Mouse (Mus musculus) kidney, postnatal 10 days (tissue): ENCODE results near the gene Calm3.

ENCODE experiments used
- DNase-seq: peaks from one replicate; pipeline ENCODE4 v3.0.0; 2021; ENCODE audit warnings: mixed read lengths

Calm3 gene

DNA sequence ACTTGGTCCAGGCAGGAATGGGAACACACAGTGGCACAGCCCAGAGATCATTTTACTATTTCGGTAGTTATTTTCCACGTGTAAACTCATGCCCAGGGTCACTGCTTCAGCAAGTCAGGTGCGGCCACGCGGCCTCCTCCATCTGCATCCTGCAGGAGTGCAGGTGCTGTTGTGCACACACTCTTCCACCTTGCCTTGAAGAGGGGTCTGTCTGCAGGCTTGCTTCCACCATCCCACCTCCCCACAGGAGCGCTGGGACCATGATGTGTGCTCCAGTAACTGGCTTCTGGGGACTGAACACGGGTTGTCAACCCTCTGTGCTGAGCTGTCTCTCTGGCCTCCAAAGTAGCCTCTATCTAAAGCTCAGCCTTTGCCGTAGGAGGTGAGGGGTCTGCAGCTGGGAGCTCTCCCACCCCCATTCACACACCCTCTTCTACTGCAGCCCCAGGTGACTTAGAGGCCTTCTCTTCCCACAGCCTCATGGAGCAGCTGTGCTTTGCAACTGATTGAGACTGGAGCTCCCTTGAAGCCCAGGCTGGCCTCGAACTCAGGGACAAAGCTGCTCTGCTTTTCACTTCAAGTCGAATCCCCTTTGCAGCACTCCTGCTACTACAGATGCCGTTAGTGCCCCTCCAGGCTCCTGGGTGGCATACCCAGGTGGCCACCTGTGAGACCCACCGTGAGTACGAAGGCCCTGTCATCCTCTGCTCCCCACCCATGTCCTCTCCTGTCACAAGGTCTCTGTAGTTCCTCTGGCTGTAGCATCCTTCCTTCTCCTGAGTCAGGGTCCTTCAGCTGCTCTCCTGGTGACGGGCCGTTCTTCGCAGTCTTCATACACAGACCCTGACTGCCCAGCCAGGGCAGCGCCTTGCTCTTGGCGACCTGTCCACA, 9.2 kb downstream of the Calm3 start:
- no peak for DNase-seq

DNA sequence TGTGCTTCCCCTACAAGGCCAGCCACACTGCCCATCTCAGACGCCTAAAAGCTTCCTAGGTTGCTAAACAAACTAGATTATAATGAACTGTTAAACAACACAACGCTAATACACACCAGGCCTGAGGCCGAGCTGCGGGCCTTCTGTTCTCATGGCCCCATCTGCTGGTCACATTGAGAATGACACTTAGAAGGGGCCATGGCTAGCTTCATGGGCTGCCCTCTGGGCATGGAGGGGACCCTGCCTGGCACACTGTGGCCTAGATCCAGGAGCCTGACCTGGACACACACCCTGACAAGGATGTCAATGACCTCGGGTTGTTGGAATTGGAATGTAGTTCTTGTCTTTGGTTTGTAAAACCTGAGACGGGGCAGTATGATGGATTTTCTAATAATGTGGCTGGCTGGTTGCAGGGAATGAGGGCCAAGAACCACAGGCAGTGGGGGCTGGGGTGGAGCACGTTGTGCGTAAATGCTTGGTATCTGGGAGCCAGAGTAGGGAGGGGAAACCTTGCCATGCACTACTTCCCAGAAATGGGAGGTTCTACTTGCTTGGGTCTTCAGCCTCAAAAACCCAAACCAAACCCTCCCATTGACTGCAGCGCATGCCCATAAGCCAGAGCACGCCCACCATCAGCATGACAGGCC, 10.0 kb downstream of the Calm3 start:
- peak; percentile 87 for DNase-seq

DNA sequence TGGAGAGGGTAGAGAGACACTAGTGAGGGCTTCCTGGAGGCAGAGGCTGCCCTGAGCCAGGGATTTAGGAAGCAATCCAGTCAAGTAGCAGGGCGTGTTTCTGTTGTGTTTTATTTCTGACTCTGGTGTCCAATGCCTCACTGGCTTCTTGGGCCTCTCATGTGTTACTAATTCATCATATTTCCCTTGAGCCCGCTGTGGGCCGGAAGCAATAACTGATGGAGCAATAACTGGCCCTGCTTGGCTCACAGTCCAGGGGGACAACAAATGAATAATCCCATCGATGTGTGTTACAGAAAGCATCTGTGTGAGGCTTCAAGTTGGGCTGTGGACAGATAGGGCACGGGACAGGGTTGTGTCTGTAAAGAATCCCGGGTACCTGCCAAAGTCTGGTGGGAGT, 11.6 kb downstream of the Calm3 start:
- DNase-seq: no peak

DNA sequence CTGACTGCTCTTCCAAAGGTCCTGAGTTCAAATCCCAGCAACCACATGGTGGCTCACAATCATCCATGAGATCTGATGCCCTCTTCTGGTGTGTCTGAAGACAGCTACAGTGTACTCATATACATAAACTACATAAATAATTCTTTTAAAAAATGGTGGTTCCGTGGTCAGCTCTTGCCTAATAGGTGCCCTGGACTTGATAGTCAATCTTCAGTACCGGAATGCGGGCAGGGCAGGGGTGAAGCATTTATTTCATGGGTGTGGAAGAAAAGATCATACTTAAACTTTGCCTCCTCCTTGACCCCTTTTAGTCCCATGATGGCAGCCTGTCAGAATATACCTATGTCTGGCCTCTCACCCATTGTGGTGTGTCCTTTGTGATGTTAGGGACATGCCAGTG, 12.0 kb downstream of the Calm3 start:
- no peak for DNase-seq

DNA sequence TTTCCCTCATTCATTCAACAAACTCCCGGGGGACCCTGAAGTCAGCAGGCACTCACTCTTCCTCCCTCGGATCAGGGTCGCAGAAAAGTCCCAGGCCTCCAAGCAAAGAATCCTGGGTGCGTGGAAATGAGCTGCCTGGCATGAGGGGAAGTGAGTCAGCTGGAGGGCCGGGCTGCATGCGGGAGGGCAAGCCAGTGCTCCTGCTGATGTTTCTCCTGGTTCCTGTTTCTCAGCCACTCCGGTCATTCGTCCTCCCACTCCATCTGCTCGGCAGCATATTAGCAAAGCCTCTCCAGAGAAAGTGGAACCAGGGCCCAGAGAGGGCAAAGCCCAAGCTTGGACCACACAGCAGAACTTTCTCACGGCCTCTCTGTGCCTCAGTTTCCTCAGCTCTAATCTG, 14.0 kb downstream of the Calm3 start:
- DNase-seq: no peak

DNA sequence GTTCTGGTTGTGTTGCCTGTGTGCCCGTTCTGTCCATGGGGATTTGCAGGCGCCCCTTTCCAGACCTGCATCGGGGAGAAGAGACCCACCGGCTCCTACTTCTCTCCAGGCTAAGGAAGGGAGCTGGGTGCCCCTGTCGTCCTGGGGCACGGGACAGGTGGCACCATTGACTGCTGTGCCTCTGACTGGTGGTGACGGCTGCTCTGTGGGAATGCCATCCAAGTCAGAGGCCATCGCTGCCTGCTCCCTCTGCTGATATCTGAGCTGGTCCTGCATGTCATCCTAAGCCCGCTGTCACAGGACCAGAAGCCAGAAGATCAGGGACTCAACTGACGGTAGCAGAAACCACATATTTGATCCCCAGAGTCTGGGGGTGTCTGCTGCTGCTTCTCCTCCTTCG, 15.1 kb downstream of the Calm3 start:
- DNase-seq: no peak

DNA sequence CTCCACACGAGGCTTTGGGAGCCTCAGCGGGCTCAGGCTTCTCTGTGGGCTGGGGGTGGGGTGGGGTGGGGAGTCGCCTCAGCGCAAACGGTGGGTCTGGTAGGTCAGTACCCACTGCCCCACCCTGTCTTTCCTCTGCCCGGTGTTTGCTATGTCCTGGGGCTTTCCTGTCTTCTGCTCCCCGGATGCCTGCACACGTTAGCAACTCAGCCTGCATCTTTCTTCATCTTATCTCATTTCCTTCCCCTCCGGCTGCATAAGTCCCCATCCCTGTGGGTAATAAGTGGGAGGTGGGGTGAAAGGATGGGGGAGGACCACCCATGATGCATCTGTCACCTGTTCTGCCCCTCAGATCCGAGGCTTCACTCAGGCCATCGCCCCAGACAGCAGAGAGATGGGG, 15.5 kb downstream of the Calm3 start:
- DNase-seq: no peak

DNA sequence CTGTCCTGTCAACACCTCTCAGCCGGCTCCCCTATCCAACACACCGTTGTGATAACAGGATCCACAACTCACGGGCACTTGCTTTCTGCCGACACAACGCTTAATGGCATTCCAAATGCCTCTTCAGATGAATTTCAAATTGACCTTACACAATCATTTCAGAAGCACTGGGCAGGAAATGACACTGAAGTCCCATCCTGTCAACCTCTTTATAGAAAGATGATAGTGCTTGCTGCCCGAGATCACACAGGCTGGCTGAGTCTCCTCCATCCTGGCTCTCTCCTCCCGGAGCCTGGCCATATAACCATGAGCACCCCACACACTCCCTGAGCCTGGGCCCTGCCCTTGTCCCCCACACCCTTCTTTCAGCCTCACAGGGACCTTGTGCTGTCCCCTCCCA, 16.1 kb downstream of the Calm3 start:
- DNase-seq: no peak

DNA sequence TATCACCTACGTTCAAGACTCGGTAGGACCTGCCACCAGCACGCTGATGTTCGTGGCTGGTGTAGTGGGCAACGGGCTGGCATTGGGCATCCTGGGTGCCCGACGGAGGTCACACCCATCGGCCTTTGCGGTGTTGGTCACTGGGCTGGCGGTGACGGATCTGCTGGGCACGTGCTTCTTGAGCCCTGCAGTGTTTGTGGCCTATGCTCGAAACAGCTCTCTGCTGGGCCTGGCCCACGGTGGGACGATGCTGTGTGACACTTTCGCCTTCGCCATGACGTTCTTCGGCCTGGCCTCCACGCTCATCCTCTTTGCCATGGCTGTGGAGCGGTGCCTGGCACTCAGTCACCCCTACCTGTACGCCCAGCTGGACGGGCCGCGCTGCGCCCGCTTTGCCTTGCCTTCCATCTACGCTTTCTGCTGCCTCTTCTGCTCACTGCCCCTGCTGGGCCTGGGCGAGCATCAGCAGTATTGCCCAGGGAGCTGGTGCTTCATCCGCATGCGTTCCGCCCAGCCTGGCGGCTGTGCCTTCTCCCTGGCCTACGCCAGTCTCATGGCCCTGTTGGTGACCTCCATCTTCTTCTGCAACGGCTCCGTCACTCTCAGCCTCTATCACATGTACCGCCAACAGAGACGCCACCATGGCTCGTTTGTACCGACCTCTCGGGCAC, 16.9 kb downstream of the Calm3 start:
- no peak for DNase-seq

DNA sequence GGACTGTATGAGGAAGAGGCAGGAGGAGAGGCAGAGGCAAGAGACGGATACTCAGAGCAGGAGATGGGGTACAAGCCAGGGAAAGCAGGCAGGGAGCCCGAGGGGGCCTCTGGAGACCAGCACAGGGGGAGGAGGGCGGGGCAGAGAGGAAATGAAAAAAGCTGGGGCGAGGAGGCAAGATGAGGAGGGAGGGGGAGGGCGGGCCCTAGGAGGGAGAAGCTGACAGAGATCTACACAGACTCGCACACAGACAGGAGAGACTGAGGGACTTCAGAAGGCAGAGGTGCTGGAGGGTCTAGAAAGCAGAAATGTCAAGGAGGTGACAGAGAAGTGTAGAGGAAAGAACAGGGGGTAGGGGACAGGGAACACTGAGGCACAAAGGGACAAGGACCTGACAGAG, 17.6 kb downstream of the Calm3 start, which contains the start of gene Ptgir:
TSS of gene Ptgir (plus strand) at position 210 of the 400 bp plus-strand sequence.
- DNase-seq: peak; percentile 80

DNA sequence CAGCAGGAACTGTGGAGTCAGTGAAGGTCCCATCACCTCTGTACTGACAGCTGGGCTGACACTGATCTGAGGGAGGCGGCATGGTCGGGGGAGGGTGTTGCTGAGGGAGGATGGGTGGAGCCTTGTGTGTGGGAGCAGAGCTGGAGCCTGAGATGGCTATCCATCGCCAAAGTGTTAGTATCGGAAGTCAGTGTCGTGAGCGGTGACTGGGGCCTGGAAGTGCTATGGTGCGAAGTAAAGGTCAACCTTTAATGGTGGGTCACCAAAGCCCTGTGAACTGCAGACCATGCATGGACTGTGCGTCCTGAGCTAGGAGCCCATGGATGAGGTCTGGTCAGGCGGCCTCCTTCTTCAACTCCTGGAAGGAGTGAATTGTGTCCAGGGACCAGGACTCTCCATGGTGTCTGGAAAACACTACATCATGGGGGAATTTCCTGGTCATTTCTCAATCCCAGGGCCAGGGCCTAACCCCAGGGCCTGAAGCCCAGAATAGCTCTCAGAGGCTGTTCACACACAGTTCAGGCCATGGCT, 18.4 kb downstream of the Calm3 start:
- DNase-seq: peak; percentile 68

DNA sequence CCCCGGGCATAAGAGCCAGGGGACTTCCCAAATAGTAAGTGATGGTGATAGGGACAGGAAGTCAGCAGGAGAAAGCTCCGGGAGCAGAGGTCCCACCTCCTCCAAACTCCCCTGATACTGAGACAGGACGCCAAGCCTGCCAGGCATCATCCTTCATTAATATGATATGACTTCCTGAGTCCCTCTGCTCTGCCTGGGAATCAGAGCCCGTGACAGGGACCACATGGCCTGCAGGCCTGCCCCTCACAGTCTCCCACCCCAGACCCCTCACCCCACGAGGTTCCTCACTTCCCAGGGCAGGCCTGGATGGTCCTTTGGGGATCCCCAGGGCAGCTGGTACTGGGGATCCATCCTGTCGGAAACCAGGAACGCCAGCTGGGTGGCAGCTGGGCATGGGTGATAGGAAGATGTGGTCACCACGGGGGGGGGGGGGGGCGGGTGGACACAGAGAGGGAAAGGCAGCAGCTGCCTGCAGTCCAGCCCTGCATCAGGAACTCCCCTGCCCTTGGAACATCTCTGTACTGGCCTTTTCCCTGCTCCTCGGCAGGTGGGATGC, 19.7 kb downstream of the Calm3 start:
- peak; percentile 63 for DNase-seq

DNA sequence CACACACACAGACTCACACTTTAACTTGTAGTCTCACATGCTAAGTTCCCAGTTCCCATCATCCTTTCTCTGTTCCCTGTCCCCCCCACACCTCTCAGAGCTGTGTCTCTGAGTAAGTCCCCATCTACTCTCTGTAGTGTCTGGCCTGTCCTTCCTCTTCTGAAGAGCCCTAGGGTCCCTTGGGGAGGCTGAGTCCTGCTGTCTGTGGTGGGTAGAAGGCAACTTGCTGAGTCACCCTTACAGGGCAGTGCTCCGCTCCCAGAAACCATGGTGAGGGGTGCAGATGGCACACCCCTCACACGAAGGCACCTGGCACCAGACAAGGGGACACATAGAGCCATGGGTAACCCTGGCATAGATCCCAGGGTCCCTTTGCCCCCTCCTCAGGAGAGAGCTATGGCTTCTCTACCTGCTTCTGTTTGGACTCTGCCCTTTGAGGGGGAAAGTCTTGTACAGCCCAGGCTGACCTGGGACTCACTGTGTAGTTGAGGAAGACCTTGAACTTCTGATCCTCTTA, 20.4 kb downstream of the Calm3 start:
- no peak for DNase-seq

DNA sequence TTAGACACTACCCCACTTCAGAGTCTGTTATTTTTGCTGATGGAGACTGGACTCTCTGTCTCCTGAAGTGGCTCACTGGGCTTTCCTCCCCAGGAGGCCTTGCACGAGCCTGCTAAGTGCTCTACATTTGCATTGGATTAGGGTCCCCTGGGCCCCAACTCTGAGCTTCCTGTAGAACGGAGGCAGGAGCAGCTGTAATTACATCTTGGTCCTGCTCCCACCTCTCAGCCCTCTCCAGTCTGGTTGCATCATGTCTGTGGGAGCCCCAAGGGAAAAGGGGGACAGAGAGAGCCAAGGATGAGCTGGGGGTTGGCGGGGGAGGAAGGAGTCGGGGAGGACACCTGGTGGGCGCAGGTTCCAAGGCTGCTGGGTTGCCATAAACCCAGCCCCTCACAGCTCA, 23.4 kb downstream of the Calm3 start:
- DNase-seq: no peak

DNA sequence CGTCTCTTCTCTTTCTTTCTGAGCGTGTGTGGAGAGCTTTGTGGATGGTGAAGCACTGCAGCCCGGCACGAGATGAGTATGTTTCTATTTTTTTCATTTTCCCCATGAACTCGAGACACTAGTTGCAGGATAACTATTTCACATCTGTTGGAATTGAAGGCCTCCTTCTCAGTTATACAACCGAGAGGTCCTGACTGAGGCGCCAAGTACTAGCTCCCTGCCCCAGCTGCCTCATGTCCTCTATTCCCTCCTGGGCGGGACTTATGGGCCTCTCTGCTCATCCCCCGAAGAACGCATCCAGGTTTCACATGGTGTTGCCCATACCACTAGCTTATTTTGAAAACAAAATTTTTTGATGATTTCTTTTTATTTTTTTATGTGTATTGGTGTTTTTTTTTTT, 28.4 kb downstream of the Calm3 start:
- no peak for DNase-seq

DNA sequence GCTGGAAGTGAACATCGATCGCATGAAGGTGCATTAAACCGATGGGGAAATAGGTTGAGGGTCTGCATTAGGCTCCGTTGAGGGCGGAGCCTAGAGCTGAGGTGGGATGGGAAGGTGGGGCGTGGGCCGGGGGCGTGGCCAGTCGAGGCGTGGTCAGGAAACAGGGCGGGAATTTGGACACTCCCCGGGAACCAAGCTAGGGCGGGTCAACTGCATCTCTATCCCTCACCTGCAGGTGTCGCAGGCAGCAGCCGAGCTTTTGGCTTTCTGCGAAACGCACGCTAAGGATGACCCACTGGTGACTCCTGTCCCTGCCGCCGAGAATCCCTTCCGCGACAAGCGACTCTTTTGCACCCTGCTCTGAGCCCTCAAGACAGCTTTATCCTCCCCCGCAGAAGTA, 28.9 kb downstream of the Calm3 start:
- peak; percentile 89 for DNase-seq

DNA sequence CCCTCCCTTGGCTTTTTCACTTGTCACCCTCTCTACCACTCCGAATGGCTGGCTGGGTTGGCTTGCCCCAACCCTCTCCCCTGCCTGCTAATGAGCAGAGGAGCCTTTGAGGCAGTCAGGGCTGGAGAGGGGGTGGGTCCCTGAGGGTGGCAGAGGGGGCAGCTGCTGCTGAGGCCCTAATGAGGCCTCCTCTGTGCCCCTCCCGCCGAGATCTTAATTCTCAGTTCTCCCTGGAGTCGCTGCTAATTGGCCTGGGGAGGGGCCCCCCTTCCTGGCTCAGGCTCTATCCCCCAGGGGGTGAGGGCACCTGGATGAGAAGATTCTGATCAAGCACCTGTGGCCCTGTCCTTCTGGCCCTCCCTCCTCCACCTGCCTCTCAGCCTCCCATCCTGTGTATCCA, 29.6 kb downstream of the Calm3 start:
- DNase-seq: no peak

DNA sequence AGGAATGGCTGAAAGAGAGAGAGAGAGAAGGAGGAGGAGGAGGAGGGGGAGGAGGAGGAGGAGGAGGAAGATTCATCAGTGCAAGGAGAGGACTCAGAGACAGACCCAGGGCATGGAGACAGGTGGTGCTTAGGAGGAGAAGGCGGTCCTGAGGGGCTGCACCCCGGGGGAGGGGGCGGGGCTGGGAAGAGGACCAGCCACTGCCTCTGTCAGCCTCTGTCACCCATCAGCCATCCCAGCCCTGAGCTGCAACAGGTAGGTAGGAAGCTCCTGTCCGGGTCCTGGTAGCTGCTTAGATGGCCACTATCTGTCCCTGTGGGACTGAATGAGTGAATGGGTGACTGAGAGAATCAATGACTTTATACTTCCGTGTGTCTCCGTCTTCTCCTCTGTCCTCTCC, 30.3 kb downstream of the Calm3 start:
- no peak for DNase-seq

DNA sequence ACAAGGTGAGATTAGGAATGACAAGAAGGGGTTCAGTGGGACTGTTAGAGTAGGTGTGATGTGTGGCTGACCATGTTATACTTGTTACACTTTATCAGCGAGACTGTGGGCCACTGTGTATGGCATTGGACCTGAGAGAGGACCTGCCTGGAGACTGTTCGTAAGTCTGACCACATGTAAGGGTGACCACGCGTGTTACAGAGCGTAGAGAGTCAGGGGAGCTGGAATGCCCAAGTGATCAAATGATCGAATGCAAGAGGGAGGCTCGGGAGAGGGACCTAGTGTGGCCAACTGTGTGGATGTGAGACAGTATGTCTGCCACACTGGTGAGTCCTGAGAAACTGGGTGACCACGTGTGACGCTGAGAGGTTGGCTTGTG, 31.6 kb downstream of the Calm3 start:
- no peak for DNase-seq

DNA sequence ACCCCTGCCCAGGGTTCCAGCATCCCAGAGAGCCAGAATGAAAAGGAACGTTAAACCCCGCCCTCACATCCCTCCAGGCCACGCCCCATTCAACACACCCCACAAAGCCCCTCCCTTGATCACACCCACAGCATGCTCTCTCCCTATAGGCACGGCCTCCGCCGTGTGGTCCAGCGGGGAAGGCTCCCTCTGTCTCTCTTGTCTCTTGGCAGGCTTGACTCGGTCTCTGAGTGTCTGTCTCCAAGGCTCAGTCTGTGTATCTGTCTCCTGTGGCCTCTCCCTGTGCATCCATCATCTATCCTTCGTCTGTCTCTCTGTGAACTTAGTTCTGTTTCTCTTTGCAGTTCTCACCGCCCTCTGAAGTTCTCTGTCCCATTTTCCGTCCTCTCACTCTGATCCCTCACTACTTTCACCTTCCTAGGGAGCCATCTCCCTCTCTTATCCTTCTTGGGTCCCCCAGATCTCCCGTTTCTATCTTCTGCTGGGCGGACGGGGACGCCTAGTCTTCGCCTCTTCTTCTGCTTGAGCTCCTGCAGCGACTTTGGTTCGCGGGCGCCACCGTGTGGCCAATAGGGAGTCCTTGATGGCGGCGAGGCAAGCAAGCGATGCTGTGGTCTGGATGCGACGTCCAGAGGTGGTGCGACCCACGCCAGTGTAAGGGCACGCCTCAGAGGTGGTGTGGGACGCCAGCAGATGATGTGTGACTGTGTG, 32.1 kb downstream of the Calm3 start, which contains the start of gene Gng8:
TSS of gene Gng8 (plus strand) at position 146 of the 711 bp plus-strand sequence.
- DNase-seq: peak; percentile 94

DNA sequence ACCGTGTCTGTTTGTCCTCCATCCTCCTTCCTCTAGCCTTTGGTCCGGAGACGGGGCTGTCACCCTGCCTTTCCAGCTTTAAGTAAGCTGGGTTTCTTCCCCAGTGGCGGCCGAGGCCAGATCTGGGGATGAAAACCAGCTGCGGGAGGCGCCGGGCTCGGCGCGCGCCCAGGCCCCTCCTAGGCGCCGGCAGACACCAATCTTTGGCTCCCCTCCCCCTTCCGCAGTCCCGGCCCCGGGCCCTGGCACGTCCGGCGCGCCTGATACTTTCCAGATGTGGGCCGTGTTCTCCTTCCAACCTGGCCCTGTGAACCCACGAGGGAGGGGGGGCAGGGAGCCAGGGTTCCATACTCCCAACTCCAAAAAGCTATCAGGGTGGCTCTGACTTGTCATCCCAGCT, 33.0 kb downstream of the Calm3 start:
- DNase-seq: peak; percentile 92

DNA sequence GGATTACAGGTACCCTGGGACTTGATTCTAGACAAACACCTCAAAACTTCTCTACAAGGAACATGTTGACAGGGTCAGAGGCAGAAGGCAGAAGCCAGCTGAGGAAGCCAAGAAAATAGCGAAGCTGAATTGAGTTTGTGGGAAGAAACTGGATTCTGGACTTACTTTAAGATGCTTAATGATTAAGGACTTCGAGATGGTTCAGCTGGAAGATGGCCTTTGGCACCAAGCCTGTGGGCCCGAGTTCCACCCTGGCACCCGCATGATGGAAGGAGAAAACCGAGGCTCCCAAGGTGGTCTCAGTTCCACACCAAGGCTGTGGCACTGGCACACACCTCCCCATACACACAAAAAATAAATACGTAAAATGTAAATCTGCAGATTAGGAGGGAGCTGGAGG, 33.4 kb downstream of the Calm3 start:
- DNase-seq: peak; percentile 73
